Comparison of ENCODE assay signal across 8 mouse cellular contexts in the genomic region with DNA sequence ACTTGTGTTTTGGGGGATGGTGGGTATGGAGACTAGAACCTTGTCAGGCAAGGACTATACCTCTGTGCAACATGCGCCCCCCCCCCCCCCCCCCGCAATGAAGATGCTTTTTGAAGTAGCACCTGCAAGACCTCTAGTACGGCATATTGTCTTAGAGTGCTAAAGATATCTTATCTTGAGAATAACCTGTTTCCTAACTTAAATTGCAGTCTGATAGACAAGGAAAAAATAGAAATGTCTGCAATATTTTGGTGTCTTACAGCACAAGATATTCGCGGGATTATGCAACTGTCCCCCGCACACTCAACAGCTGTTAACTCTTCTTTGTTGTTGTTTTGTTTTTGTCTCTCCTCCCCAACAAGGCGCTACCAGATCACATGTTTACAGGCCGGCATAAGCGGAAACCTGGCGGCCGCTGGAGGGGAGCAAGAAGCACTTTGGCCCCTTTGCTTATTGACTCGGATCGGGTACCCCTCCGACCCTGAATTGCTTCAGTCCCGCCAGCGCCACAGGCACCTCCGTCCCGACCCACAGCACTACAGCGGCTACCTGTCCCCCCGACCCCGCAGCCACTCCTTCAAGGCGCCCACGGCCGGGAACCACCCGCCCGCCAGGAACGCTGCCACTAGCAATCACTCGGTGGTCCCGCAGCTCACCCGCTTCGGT. TPM values are rescaled to one million over a fixed set of nuclear protein-coding genes. Genes with fewer than 3 reads are reported as not detected.
DNase-seq lines count a peak whose midpoint lies in the region; ATAC-seq lines count a peak whose summit lies in the region.

No protein-coding gene starts in this region.

- H3K27ac ChIP-seq in liver, embryonic 11.5 days (ENCODE audit: low read depth, low read length) = 0 out of 2 replicates have a peak overlapping the region, but pooled peaks have one; percentile 37

- H3K4me2 ChIP-seq in liver, embryonic 11.5 days = peak overlapping the region; percentile 65

- peaks cover 10% of the 10 kb centered on the region; the same call in 1 of the 2 replicates for H3K4me1 ChIP-seq in liver, embryonic 11.5 days (replicated peaks; ENCODE audit: control insufficient read depth, insufficient read depth, low read length)

- H3K36me3 ChIP-seq in liver, embryonic 11.5 days (ENCODE audit: control insufficient read depth, insufficient read depth, low read length) = no peaks in the 10 kb centered on the region

- H3K9ac ChIP-seq in liver, embryonic 11.5 days (ENCODE audit: low read depth, low read length) = peak overlapping the region; percentile 73

- H3K27me3 ChIP-seq in liver, embryonic 11.5 days (replicated peaks; ENCODE audit: control insufficient read depth, insufficient read depth, low read length) = no peaks in the 10 kb centered on the region

- ATAC-seq in hematopoietic stem cell, adult 5-6 weeks (replicated peaks in 1 of 2; ENCODE audit: insufficient read depth in 1 of 2, low FRiP score in 2 of 2, low TSS enrichment in 1 of 2, low read depth in 1 of 2, poor library complexity in 2 of 2, severe bottlenecking in 2 of 2) = peak; percentile 0 to 43; a peak in 1 of 4 replicates
- ATAC-seq in liver, embryonic 11.5 days (replicated peaks; ENCODE audit: low FRiP score) = peak; percentile 49; the same call in 1 of the 2 replicates
- ATAC-seq in monocyte, adult 5-6 weeks (replicated peaks; ENCODE audit: insufficient number of reproducible peaks, low FRiP score, low TSS enrichment, poor library complexity, severe bottlenecking) = peak; percentile 5; the same call in 1 of the 2 replicates

- peak; percentile 47 for DNase-seq in cerebellum, adult 9-10 months
- DNase-seq in cerebellum, postnatal 10 days = no peak
- DNase-seq in urinary bladder, postnatal 25 days (ENCODE audit: low spot score) = peak; percentile 35
- DNase-seq in urinary bladder, adult 18-20 months (ENCODE audit: low spot score in 2 of 2) = no peak
- no peak for DNase-seq in liver, embryonic 11.5 days (ENCODE audit: low spot score)
- DNase-seq in cerebellum, adult 8-10 months = no peak

- H3K4me3 ChIP-seq in liver, embryonic 11.5 days (ENCODE audit: low read depth, low read length) = peak overlapping the region; percentile 77

- no peaks in the 10 kb centered on the region for H3K9me3 ChIP-seq in liver, embryonic 11.5 days (ENCODE audit: control insufficient read depth, low read length)

- WGBS in liver, embryonic 11.5 days = under 1% methylated on average over 31 of the region's 31 CpGs

RNA-seq across cellular contexts. Expression of a gene that starts 0.5 kb away (rescaled TPM):
- total RNA-seq in hematopoietic stem cell, adult 5-6 weeks (2017) = 7.0 and 11.1 TPM in 2 replicates
- polyA plus RNA-seq in liver, embryonic 11.5 days (2014; fragmentation: Nextera tagmentation; extraction: Ambion mirVana) = 7.9 and 8.5 TPM in 2 replicates
- total RNA-seq in monocyte, adult 5-6 weeks (2017) = 9.0 to 13.2 TPM (median 9.8 TPM) in 3 replicates

RNA-seq across cellular contexts. Expression of a gene that starts 28.0 kb away (rescaled TPM):
- not detected in 2 replicates for total RNA-seq in hematopoietic stem cell, adult 5-6 weeks (2017)
- polyA plus RNA-seq in liver, embryonic 11.5 days (2014; fragmentation: Nextera tagmentation; extraction: Ambion mirVana) = 0.82 and 1.2 TPM in 2 replicates
- total RNA-seq in monocyte, adult 5-6 weeks (2017) = 0.29 TPM in 1 of 3 replicates, not detected in the others

Comparison
In these comparisons a context has a peak if more than half of its experiments do, and no peak if none do; other contexts are left out.
1. DNase-seq: peak in cerebellum, adult 9-10 months (single experiment) and urinary bladder, postnatal 25 days (single experiment); none in cerebellum, postnatal 10 days (0 of 2), urinary bladder, adult 18-20 months (0 of 2), liver, embryonic 11.5 days (single experiment) and cerebellum, adult 8-10 months (single experiment).
2. Peak in every context shown above with its lines, with median percentiles within 50 percentile points of each other: ATAC-seq.